Mouse (Mus musculus) erythroblast, adult 5-6 weeks (primary cell): ENCODE data around the gene Pa2g4. TPM values are rescaled to one million over a fixed set of nuclear protein-coding genes. Genes with fewer than 3 reads are reported as not detected.
"Not testable (repeated sequence)": the region's sequence is repeated elsewhere in the genome, so short reads cannot be mapped to it uniquely, and the experiment has no call there.

Experiments used
- ATAC-seq: replicated peaks from 2 replicates; pipeline ENCODE4 v1.8.0; 2016; ENCODE audit warnings: moderate number of reproducible peaks, mild to moderate bottlenecking, moderate TSS enrichment, inconsistent platforms; ENCODE audit not compliant: poor library complexity, low FRiP score, severe bottlenecking
- total RNA-seq, 2 experiments: library from RNA; stranded (forward) in 1 of 2; stranded (reverse) in 1 of 2; fragments of 150-400 nt in 1 of 2; fragments of 200-764, 138-1000 nt in 1 of 2; gene quantifications; 2 replicates each; pipeline versions ENCODE4 v1.2.3 to v1.2.4; 2015 to 2017; ENCODE audit warnings: low replicate concordance in 2 of 2

Pa2g4 gene
- total RNA-seq, 2 experiments from 2014 or later = 42.9 to 71.3 TPM

- no peak for ATAC-seq
Observed at GRCm38 (mm10) chr10:128579731-128580130, 13.9 kb upstream of the Pa2g4 start.

DNA sequence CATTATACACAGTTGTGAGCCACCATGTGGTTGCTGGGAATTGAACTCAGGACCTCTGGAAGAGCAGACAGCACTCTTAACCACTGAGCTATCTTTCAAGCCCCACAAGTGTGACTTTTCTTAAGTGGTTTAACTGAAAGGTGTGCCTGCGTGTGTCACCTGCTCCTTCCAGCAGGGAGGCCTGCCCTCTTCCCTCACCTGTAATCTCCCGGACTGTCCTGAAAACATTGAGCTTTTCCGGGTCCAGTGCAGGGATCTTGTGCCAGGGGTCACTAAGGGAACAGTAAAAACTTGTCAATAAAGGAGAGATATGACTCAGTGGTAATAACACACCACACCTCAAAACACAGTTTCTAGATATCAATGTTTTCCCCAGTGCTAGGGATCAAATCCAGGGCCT lies 13.5 kb upstream of the Pa2g4 start:
- no peak for ATAC-seq

DNA sequence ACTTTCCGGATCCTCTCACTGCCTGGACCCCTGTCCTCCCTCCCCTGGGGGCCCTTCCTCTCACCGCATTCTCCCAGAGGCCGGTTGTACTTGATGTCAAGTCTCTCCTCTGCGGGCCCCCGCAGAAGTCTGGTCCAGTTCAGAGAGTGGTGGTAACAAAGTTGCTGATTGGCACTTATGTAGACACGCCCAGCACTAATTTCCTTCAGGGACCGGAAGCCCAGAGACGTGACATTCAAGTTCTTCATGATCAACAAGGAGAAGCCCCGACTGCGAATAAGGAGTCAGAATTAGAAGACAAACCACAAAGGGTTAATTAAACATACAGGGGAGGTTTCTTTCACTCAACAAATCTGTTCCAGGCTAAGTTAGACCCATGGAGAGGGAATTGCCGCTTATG lies 12.5 kb upstream of the Pa2g4 start:
- no peak for ATAC-seq

DNA sequence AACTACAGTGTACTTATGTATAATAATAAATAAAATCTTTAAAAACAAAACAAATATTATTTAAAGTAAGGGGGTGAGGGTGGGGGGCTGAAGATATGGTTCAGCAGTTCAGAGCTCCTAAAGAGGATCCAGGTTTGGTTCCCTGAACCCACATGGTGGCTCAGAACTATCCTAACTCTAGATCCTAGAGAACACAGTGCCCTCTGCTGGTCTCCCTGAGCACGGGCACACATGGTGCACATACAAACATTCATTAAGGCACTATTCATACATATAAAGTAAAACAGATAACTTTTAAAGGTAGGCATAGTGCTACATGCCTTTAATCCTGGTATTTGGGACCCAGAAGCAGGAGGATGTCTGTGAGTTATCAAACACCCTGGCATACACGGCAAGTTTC lies 9.3 kb upstream of the Pa2g4 start:
- ATAC-seq = peak; percentile 70

- ATAC-seq = peak; percentile 27
Observed at GRCm38 (mm10) chr10:128565206-128565787, 490 bp downstream of the Pa2g4 start.

DNA sequence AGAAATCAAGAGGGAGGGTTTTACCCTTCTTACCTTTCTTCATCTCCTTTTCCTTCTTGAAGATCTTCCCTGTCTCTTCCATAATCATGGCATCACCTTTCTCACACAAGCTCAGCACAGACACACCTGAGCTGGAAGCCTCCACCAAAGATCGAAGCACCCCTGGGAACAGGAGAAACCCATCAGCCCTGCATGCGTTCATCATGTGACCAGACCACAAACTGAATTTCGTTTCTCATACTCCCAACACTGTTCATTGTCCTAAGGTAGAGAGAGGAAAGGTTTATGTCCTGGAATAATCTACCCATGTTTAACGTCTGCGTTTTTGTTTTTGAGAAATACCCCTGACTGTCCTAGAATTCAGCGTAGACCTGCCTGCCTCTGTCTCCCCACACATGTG lies 2.2 kb downstream of the Pa2g4 start:
- ATAC-seq = no peak

DNA sequence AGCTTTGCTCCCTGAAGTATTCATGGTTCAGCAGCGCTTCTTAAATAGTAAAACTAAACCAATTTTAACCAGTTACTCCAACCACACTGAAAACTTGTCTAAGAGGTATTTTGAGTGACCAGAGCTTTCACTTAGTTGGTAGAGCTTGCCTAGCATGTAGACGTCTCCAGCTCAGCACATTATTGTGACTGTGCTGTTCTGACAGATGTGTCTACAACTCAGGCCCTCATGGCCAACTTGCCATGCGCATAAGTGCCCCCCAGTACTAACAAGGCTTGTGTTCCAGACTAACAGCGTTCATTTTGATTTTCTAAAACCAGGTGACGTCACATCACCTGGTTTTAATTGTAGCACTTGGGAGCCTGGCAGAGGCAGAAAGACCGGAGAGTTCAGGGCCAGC lies 8.8 kb downstream of the Pa2g4 start:
- ATAC-seq = no peak

DNA sequence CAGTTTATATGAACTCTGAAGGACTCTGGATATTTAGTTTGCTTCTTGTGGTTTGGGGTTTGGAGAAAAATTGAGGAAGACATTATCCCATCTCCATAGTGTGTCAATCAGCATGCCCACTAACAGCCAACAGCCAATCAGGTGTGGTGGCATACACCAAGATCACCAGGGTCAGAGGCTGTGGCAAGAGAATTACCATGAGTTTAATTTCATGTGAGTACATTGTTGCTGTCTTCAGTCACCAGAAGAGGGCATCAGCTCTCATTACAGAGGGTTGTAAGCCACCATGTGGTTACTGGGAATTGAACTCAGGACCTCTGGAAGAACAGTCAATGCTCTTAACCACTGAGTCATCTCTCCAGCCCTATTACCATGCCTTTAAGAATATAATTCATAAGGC lies 9.5 kb downstream of the Pa2g4 start:
- ATAC-seq = no peak

GRCm38 (mm10) chr10:128555567-128555966 lies 10.2 kb downstream of the Pa2g4 start:
- ATAC-seq = not testable (repeated sequence)

DNA sequence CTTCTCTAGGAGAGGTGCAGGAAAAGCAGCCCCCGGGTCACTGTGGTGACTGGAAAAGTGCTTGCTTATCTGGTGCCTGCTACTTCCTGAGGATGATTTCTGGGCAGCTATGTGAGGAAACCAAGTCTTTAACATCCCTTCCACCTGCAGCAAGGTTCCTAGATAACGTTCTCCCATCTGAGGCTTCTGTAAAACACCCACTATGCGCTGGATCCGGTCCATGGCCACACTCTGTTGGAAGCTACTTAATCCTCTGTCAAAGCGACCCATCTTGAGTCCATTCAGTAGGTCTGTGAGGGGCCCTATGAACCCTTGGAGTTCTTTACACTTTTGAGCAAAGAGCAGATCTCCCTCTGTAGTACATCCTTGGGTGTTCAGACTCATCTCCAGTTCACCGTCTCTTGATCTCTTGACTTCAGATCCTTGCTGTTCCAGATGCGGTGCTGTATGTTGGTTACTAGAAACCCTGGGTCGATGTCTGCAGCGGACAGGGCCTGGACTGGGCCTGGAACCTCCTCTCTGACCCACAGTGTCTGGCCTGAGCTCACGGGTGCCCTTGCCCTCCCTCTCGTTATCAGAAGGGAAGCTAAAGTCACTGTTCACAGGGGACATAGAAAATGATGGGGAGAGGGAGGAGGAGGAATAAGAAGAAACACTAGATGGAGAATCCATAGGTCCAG lies 15.5 kb downstream of the Pa2g4 start:
- not testable (repeated sequence) for ATAC-seq

DNA sequence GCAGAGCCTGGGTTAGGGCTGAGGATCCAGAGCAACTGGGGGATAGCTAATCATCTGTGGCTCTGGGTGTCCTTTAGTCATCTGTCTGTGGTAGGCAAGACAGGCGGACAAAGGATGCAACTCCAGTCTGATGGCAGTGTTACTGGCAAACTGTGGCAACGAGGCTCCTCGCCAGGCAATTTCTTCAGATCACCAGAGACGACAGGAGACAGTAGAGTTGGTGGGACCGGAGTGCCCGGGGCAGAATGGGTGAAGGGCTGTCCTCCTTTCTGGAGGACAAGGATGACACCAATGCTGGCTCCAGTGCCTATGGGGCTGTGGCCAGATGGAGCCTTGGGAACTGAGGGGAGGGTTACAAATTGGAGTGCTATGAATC lies 16.1 kb downstream of the Pa2g4 start:
- not testable (repeated sequence) for ATAC-seq

DNA sequence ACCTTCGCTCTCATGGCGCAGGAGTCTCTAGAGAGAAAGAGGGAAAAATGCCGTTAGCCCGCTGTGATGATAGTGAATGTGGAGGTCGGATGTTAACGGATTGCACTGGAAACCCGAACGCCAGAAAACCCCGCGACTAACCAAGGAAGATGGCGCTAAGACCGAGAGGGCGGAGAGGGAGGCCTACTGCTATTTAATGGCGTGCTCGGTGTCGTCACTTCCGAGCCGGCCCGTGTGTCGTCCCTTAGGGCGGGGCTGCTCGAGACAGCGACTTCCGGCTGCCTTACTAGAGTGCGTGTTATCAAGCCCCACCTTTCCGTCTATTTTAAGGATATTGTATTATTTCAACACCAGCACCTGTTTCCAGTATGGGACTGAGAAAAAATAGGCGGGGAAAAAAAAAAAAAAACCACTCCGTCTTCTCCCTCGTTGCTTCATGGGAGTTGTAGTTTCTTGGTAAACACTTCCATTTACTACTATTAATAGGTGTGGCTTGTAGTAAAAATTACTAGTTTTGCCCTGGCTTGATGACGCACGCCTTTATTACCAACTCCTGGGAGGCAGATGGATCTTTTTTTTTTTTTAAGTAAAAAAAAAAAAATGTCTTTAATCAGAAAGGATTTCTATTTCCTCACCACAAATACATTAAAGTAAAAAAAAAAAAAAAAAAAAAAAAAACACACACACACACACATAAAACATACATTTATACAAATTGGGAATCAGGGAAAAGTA lies 16.7 kb downstream of the Pa2g4 start, which contains the start of gene Rpl41:
TSS of gene Rpl41 (minus strand) at position 359 of the 735 bp plus-strand sequence.
- peak; percentile 81 for ATAC-seq

- not testable (repeated sequence) for ATAC-seq
Observed at GRCm38 (mm10) chr10:128548051-128548791, 17.6 kb downstream of the Pa2g4 start.

- peak; percentile 82 for ATAC-seq
Observed at GRCm38 (mm10) chr10:128547361-128548032, 18.3 kb downstream of the Pa2g4 start, which contains the start of gene Zc3h10. Zc3h10 (minus strand) TSS chr10:128547774.

DNA sequence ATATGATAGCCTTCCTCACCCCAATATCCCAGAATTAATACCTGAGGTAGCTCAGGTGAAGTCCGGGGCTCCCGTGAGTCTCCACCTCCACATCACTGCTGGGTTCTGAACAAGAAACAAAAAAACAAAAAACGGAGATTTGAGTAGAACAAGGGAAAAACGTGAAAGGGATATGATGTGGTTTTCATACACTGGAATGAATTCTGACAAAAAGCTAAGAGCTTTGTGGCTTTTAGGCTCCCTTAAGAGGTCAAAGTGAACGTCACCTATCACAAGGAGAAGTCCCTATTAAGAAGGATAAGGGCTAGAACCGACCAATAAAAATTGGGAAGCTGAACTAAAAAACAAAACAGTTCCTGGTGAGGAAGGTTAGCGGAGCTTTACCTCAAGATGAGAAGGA lies 19.0 kb downstream of the Pa2g4 start:
- ATAC-seq = no peak

GRCm38 (mm10) chr10:128546361-128546760 lies 19.4 kb downstream of the Pa2g4 start:
- ATAC-seq = peak; percentile 39

DNA sequence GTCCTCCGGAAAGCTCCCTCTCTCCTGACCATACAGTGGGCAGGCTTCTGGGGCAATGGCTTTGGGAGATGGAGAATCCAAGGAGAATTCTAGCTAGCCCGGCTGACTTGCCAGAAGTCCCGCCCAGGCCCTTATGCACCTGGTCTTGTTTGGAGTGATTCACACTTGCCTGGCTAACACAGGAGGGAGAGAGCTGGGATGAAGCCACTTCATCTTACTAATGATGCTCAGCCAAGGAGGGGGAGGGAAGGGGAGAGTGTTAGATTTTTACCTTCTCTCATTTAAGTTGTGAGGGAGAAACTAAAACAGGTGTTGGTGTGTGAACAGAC lies 20.3 kb downstream of the Pa2g4 start:
- no peak for ATAC-seq

- ATAC-seq = no peak
Observed at GRCm38 (mm10) chr10:128544674-128545569, 20.9 kb downstream of the Pa2g4 start.

DNA sequence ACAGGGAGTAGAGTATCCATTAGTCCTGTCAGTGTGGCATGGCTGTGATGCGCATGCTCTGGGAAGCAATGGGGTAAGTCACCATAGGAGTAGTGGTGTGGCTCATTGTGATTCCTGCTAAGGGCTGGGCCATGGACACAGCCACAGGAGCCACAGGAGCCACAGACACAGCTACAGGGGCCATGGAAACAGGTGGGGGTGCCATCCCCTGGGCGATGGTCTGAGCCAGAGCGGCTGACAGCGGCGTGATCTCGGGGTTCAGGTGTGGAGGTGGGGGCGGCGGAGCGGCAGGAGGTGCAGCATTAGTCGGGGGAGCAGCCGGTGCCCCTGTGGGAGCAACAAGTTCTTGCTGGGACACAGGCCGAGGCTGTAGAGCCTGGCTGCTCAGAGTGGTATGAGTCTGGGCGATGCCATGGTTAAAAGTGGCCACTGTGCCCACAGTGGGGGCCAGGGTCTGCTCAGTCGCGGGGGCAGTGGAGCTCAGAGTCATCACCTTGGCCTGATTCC lies 21.6 kb downstream of the Pa2g4 start:
- no peak for ATAC-seq
